Mouse (Mus musculus): ENCODE results near the gene Spen.

Spen gene

DNA sequence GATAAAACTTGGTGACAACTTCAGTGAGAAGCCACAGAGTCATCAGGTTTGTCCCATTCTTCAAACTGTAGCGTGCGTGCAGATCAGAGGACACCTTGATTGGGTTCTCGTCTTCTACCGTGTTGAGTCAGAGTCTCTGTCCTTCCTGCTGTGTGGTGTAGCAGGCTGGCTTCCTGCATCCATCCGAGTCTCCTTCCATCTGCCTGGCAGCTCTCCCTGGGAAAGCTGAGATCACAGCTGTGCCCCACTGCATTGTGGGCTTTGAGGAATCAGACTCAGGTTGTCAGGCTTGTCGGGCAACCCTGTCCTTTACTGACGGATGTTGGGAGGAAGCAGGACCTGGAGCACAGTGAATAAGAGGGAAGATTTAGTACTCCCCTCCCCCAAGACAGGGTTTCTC lies 92.2 kb downstream of the Spen start:
- DNase-seq (ENCODE audit: low read depth), result no peak

GRCm38 (mm10) chr4:141445328-141445720 lies 93.1 kb downstream of the Spen start:
- peak; percentile 44 for DNase-seq (ENCODE audit: low read depth)

GRCm38 (mm10) chr4:141444451-141445327 lies 93.7 kb downstream of the Spen start, which contains the start of gene Zbtb17:
Gene Zbtb17, plus strand, starts transcription at chr4:141444654.
- DNase-seq (ENCODE audit: low read depth), result peak; percentile 92

DNA sequence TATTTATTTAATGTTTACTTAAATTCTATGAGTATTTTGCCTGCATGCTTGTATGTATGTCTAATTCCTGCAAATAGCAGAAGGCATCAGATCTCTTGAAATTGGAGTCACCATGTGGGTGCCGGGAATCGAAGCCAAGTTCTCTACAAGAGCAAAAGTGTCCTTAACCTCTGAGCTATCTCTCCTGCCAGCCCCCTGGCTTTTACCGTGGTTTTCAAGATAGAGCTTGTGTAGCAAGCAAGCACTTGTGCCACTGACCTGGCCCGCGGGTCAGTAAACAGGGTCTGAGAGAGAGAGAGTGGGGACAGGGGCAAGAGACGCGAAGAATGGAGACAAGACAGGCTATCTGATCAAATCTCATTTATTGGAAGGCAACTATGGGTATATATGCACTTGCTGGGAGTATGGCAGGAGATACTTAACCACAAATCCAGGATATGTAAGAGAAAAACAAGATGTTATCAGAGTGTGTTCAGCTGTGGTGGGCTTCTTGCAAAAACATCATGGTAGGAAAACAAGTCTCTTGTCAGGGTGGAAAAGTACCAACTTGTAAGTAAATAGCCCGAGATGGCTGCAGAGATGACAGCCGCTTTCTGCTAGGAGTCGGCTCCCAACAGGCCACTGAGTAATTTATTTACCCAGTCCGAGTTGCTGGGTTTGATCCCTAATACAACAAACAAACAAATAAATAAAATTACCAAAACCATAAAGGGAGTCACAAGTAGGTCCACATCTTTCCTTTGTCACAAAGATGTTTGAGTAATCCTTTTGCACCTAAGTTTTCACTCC lies 94.6 kb downstream of the Spen start:
- DNase-seq (ENCODE audit: low read depth), result peak; percentile 26

DNA sequence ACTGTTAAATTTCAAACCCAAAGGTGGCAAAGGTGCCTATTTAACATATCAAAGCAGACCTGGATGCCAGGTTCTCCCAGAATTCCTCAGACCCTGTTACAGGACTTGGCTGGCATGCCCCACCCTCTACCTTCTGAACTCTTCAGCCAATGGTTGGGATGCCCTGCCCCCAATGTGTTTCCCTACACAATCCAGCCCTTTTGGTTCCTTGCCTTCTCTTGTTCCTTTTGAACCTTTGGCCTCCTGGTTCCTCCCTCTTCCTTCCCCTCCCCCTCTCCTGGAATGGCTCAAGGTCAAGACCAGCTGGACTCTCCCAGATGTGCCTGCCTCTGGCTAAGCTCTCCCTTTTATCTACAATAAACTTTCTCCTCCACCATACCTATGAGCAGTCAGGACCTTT lies 97.5 kb downstream of the Spen start:
- DNase-seq (ENCODE audit: low read depth), result no peak

GRCm38 (mm10) chr4:141439083-141439803 lies 99.2 kb downstream of the Spen start:
- DNase-seq (ENCODE audit: low read depth), result no peak

DNA sequence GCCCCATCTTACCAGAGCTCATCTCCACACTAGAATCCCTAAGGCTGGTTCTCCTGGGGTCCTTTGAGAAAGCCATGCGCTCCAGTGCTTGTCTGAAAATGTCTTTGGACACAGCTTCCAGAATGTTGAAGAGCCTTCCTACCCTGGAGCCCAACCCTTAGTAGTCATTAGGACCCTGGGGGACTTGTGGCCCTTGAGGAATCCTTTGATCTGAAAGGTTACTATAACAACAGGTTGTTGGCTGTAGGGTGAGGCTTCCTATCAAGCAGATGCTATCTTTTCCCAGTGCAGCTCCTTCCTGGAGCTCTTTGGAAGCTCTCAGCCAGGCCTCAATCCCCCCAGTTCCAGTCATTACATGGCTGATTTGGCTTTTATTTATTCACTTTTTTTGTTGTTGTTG lies 102.4 kb downstream of the Spen start, which contains the start of gene Srarp:
Srarp (minus strand) TSS at position 132 of the 400 bp plus-strand sequence.
- no peak for DNase-seq (ENCODE audit: low read depth)

GRCm38 (mm10) chr4:141433191-141433590 lies 105.2 kb downstream of the Spen start:
- no peak for DNase-seq (ENCODE audit: low read depth)

DNA sequence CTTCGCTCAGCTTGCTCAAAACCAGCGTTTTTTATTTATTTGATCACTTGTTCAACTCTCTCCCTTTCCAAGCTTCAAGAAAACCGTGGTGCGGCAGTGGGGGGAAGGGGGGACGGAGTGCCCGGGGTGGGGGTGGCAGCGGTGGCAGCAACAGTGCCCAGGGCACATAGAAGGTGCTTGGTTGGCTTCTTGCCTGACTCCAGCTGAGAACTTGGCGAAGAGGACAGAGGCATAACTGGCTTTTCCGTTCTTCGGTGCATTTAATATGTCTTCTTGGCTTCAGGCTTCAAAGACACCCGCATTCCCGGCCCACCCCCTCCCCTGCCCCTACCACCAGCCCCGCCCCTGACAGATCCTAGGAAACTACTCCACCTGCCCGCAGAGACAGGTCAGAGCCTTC lies 105.7 kb downstream of the Spen start:
- no peak for DNase-seq (ENCODE audit: low read depth)

GRCm38 (mm10) chr4:141430997-141431396 lies 107.4 kb downstream of the Spen start:
- peak; percentile 84 for DNase-seq (ENCODE audit: low read depth)

- DNase-seq (ENCODE audit: low read depth), result no peak
Measured at GRCm38 (mm10) chr4:141429847-141430246, 108.5 kb downstream of the Spen start.

DNA sequence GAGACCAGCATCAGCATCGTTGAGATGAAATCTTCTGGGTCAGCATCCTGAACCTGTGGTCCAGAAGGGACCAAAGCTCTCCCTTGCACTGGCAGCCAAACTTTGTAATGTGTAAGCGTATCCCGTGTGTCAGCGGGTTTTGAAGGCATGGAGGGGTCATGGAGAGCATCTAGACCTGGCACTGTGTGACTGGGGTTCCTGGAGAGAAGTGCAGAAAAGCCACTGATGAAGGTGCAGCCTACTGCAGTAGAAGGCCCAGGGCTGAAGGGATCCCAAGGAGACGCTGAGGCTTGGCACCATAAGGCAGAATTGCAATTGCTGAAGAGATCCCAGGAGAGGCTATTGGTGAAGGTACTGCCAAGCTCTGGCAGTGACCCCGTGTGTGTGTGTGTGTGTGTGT lies 109.0 kb downstream of the Spen start:
- DNase-seq (ENCODE audit: low read depth), result no peak

- no peak for DNase-seq (ENCODE audit: low read depth)
Measured at GRCm38 (mm10) chr4:141427921-141428320, 110.5 kb downstream of the Spen start.

- DNase-seq (ENCODE audit: low read depth), result no peak
Measured at GRCm38 (mm10) chr4:141426796-141427745, 111.3 kb downstream of the Spen start.

GRCm38 (mm10) chr4:141425484-141426479 lies 112.6 kb downstream of the Spen start:
- peak; percentile 75 for DNase-seq (ENCODE audit: low read depth)

GRCm38 (mm10) chr4:141423691-141424431 lies 114.5 kb downstream of the Spen start:
- no peak for DNase-seq (ENCODE audit: low read depth)

DNA sequence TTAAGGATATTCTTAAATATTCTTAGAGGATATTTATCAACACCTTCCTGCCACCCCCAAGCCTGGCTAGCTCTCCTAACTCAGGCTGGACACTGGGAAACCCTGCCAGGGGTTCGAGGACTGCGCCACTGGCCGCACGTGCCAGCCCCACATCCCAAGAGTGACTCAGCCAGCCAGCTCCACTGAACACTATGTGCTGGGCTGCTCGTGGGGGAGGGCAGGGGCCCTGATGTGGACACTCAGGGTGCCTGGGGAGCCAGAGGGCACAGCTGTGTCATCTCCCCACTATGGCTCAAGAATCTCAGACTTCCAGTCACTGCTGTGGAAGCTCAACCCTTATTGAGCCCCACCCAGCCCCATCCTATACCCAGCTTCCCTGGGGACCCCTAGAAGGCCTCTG lies 115.1 kb downstream of the Spen start:
- DNase-seq (ENCODE audit: low read depth), result no peak

DNA sequence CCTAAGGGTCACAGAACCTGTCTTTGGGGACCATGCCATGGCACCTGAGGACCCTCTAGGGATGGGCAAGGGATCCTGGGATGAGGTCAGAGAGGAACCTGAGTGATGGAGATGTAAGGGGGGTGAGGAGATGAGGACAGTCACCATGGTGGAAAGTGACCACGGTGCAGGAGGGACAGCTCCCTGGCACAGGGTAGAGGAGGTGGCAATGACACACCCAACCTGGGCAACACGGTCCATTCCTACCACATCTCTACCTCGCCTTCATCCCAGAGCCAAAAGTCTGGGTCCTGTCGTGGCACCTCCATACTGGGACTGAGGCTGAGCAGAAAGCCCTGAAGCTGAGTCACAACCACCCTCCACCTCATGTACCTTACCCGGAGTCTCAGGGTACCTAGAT lies 115.6 kb downstream of the Spen start:
- no peak for DNase-seq (ENCODE audit: low read depth)

GRCm38 (mm10) chr4:141421423-141421822 lies 117.0 kb downstream of the Spen start:
- DNase-seq (ENCODE audit: low read depth), result no peak
